Mouse (Mus musculus) spleen, embryonic (tissue): Measurements from ENCODE around the gene Tcam1.
"Not testable (repeated sequence)": the region's sequence is repeated elsewhere in the genome, so short reads cannot be mapped to it uniquely, and the experiment has no call there.

Experiments used
- CTCF ChIA-PET: fragments of 350-600 bp; sonication (Branson Sonifier 250); formaldehyde crosslinking; loops from one replicate; lab custom pipeline; 2022; lab: Charles Lee

The Tcam1 gene

GRCm38 (mm10) chr11:106276454-106276853 lies at the start of gene Tcam1:
Gene Tcam1 (plus strand): TSS chr11:106276672.
- CTCF ChIA-PET: interaction anchor here (0.6 kb wide), 1 partner anchor 831 kb away, joined by 6 read pairs; no protein-coding TSS in a partner anchor

DNA sequence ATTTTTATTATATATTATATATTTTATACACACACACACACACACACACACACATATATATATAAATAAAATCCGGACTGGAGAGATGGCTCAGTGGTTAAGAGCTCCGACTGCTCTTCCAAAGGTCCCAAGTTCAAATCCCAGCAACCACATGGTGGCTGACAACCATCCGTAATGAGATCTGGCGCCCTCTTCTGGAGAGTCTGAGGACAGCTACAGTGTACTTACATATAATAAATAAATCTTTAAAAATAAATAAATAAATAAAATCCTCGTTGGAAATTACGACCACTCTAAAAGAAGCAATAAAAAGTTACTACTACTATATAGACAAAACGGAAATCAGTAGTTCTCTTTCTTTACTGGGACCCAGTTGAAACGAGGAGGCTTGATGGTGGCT lies 42.5 kb upstream of the Tcam1 start:
- CTCF ChIA-PET: not testable (repeated sequence)

- CTCF ChIA-PET: interaction anchor here (0.7 to 1.2 kb wide), 2 partner anchors 8 to 125 kb away, joined by 3 to 7 read pairs; no protein-coding TSS in a partner anchor
These were observed 29.6 kb upstream of the Tcam1 start for GRCm38 (mm10) chr11:106246834-106247233.

DNA sequence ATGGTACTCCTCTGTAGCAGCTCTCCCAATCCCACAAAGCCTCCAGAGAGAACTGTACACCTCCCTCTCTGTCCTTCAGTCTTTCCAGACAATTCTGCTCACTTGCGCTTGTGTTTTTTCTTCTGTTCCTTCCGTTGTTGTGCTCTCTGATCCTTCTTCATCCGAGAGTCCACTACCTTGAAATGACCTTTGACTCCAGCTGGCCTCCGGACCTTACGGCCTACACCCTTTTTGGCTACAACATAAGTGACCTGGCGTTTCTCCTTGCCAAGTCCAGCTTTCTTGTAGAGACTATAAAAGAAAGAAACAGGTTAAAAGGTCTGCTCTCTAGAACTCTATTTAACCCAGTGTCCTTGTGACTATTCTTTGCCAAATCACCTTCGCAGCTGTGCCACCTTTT lies 27.1 kb upstream of the Tcam1 start:
- CTCF ChIA-PET: no interaction called here

GRCm38 (mm10) chr11:106254767-106255166 lies 21.7 kb upstream of the Tcam1 start:
- CTCF ChIA-PET: no interaction called here

- CTCF ChIA-PET: no interaction called here
These were observed 21.3 kb upstream of the Tcam1 start for GRCm38 (mm10) chr11:106255174-106255573.

GRCm38 (mm10) chr11:106255685-106256451 lies 20.6 kb upstream of the Tcam1 start, which contains the start of the genes Ftsj3 and Psmc5:
Gene Ftsj3 (minus strand): TSS chr11:106256079.
Gene Psmc5 (plus strand): TSS chr11:106256154.
- CTCF ChIA-PET: no interaction called here

- CTCF ChIA-PET: no interaction called here
These were observed 19.7 kb upstream of the Tcam1 start for GRCm38 (mm10) chr11:106256775-106257174.

GRCm38 (mm10) chr11:106260826-106261450 lies 15.5 kb upstream of the Tcam1 start:
- CTCF ChIA-PET: no interaction called here

DNA sequence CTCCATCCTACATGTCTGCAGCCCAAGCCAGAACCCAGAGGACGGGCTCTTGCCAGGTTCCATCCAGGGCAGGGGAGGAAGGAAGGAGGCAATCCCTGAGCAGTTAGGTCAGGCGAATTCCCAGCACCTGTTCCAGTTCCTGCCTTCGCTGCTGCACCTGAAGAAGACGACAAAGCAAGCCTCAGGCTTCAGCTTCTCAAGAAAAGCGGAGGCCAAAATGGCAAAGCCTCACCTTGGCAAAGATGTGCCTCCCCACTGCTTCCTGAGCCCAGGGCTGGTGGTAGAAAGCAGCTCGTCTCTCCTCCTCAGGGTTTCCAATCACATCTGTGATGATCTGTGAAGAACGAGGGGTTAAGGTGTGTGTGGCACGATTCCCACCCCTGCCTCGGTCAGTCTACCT lies 12.5 kb upstream of the Tcam1 start:
- CTCF ChIA-PET: interaction anchor here (0.6 kb wide), 1 partner anchor 884 kb away, joined by 6 read pairs; no protein-coding TSS in a partner anchor

GRCm38 (mm10) chr11:106264988-106265387 lies 11.5 kb upstream of the Tcam1 start:
- CTCF ChIA-PET: no interaction called here

GRCm38 (mm10) chr11:106265570-106265969 lies 10.9 kb upstream of the Tcam1 start:
- CTCF ChIA-PET: no interaction called here

DNA sequence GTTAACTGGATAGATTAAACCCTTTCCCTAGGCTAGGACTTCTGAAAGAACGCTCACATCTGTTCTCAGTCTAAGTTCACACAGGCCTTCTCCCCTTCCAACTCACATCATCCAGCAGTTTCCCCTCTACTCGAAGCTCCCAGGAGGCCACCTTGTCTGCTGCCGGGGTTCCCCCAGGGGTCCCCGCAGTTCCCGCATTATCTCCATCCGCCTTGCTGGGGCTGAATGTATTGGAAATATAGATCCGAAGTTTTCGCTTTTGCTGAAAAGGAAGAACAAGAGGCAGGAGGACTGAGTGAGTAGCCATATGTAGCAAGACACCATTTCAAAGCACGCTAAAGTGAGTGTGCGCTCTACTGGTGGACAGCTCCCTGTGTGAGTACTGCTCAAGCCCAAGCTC lies 10.0 kb upstream of the Tcam1 start:
- CTCF ChIA-PET: no interaction called here

GRCm38 (mm10) chr11:106267311-106267852 lies 9.1 kb upstream of the Tcam1 start:
- CTCF ChIA-PET: no interaction called here

GRCm38 (mm10) chr11:106267871-106268270 lies 8.6 kb upstream of the Tcam1 start:
- CTCF ChIA-PET: interaction anchor here (0.6 to 0.7 kb wide), 2 partner anchors 31 to 75 kb away, joined by 4 to 8 read pairs; no protein-coding TSS in a partner anchor

DNA sequence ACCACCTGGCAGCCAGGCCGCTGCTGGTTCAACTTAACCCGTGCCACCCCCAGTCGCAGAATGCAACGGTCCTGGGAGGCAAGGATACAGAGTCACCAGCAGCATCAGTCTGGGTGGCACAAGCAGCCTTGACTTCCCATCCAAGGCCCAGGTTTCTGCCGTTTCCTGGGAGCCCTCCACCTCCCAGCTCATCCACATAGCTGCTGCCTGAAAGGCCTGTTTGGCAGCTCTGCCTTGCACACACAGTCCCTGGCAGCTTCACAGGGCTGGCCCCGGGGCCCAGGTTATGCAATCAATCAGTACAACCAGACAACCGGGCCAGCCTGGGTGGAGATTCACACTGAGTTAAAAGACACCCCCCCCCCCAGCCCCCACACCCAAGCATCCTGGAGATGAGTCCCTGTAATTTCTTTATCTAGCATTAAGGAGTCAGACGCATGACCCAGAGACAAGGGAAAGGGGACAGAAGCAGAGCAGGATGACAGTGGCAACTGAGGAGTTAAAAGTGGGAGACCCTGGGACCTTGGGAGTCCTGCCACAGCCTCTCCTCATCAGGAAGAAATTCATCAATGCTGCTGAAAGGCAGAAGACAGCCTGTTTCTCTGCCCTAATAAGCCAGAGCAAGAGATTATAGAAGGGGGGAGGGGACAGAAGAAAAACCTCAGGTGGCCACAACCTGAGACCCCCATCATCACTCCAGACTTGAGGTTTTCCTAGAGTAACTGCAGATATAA lies 8.0 kb upstream of the Tcam1 start:
- CTCF ChIA-PET: interaction anchor here (0.6 to 0.7 kb wide), 3 partner anchors 31 to 75 kb away, joined by 4 to 8 read pairs (median 4); no protein-coding TSS in a partner anchor

DNA sequence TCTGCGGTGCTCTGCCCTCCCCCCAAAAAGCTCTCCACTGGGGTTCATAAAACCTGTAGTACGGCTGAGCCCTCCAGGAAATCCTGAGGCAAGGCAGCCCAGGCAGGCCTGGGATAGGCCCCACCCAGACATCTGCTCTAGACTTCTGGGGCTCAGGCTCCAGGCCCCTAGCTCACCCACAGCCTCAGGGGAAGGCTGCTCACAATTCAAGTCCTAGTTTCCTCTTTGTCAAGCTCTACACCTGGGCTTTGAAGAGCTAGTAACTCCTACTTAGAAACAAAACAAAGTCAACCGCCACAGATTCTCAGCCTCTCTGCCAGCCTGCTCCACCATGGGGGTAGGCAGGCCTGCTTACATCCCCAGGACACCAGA lies 7.4 kb upstream of the Tcam1 start:
- CTCF ChIA-PET: no interaction called here

DNA sequence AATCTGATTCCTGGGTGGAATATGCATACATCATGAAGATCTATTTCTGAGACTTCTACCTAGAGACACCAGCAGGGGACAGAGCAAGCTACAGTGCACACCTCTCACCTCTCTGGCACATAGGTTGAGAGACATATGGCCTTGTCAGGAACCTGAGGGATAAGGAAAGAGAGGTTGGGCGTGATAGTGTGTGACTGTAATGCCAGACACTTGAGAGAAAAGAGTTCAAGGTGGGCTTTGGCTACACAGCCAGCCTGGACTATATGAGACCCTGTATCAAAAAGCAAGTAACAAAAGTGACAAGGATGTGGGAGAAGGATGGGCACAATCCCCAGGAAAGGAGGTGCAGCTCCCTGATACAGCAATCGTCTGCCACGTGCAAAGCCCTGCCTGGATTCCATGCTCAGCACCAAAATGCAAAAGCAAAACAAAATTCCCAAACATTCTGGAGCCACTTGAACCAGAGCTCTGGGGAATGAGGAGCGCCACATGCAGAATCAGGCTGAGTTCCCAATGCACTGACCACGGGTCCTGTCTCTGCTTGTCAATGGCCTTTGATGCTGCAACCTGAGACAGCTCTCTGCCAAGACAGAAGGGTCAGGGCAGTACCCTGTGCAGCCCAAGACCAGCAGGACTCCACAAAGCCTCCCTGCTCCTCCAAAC lies 5.2 kb upstream of the Tcam1 start:
- CTCF ChIA-PET: interaction anchor here (0.7 kb wide), 1 partner anchor 13 kb away, joined by 3 read pairs; no protein-coding TSS in a partner anchor

DNA sequence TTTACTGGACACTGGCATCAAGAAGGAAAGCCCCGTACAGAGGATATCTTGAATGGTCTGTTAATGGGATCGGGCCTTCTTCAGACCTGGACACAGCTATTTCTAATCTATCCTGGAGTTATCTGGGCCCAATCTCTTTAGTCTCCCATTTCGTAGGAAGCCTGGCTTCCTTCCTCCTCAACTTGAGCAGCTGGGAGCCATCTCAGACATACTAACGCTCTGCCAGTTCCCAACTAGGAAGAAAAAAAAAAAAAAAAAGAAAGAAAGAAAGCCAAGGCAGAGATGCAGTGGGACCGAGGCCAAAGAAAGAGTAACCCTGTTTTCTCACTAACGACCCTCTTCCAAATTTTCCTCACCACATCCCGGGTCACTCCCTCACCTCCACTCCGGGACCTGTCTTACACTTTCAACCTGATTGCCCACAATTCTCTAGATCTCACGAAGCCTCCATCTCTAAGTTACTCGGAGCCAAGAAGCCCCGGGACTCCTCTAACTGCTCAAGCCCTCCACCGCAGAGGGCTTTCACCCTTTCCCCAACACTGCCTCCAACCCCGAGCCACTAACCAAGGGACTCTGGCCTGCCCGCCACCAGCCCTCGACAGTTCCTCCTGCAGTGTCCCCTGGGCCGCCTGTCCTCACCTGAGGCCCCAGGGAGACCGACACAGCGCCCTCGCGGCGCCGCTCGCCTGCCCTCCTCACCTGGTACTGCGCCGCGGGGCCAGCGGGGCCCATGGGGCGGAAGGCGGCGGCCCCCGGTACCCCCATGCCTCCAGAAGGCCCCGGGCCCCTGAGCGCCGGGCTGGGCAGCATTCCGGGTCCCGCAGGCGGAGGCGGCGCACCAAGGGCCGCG lies 4.5 kb upstream of the Tcam1 start:
- CTCF ChIA-PET: interaction anchor here (0.7 kb wide), 1 partner anchor 13 kb away, joined by 3 read pairs; no protein-coding TSS in a partner anchor
